ENCODE assay signal across 34 mouse cellular contexts in the genomic region with DNA sequence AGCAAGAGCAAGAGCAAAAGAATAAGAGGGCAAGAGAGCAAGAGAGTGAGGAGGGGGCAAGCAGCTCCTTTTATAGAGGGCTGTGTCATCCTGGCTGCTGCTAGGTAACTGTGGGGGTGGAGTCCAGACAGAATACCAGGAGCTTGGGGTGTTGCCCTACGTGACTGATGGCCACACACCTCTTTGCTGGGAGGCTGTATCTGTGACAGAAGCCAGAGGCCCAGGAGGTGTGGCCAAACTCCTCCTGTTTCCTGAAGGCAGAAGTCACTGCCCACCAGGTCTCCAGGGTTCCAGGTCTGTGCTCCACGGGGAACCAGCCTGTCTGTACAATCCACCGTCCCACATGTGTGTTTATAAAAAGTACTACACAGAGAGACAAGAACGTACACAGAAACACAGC. TPM values are rescaled to one million over a fixed set of nuclear protein-coding genes. Genes with fewer than 3 reads are reported as not detected.
DNase-seq lines count a peak whose midpoint lies in the region; ATAC-seq and TF ChIP-seq lines count a peak whose summit lies in the region.
"Had no signal": no experiment of that assay in that cellular context is flagged by ENCODE, and none has a peak within 500 bp of the region (broad histone marks: within the 10 kb centered on the region; RNA-seq: fewer than 3 reads in every experiment).

No protein-coding gene starts in this region.

- H3K4me1 ChIP-seq in hindbrain, embryonic 13.5 days (replicated peaks), result no peaks in the 10 kb centered on the region
- no peaks in the 10 kb centered on the region for H3K4me1 ChIP-seq in hindbrain, embryonic 14.5 days (replicated peaks; ENCODE audit: control insufficient read depth, insufficient read depth, low read length)
- no peaks in the 10 kb centered on the region for H3K4me1 ChIP-seq in intestine, embryonic 15.5 days (replicated peaks)
- no peaks in the 10 kb centered on the region for H3K4me1 ChIP-seq in stomach, embryonic 16.5 days (ENCODE audit: control insufficient read depth, insufficient read depth, low read length)
- H3K4me1 ChIP-seq: embryonic facial prominence, embryonic 15.5 days; forebrain, embryonic 13.5 days; liver, embryonic 13.5 days; midbrain, embryonic 13.5 days; stomach, embryonic 15.5 days had no signal

- H3K4me3 ChIP-seq in gastrocnemius, adult 2 months, result no peak overlapping the region
- no peak overlapping the region for H3K4me3 ChIP-seq in hindbrain, embryonic 13.5 days
- H3K4me3 ChIP-seq in hindbrain, embryonic 14.5 days (replicated peaks; ENCODE audit: low read length), result no peak overlapping the region
- no peak overlapping the region for H3K4me3 ChIP-seq in intestine, embryonic 15.5 days (replicated peaks)
- H3K4me3 ChIP-seq in stomach, embryonic 16.5 days (replicated peaks; ENCODE audit: low read length), result no peak overlapping the region
- H3K4me3 ChIP-seq: embryonic facial prominence, embryonic 15.5 days; forebrain, embryonic 13.5 days; hindbrain, embryonic 10.5 days; limb, embryonic 10.5 days; limb, embryonic 15.5 days; liver, embryonic 13.5 days; midbrain, embryonic 13.5 days; neural tube, embryonic 13.5 days; stomach, embryonic 15.5 days had no signal

- no peaks in the 10 kb centered on the region for H3K36me3 ChIP-seq in hindbrain, embryonic 13.5 days
- H3K36me3 ChIP-seq in hindbrain, embryonic 14.5 days (replicated peaks; ENCODE audit: control insufficient read depth, insufficient read depth), result no peaks in the 10 kb centered on the region
- no peaks in the 10 kb centered on the region for H3K36me3 ChIP-seq in intestine, embryonic 15.5 days
- H3K36me3 ChIP-seq in stomach, embryonic 16.5 days (ENCODE audit: control insufficient read depth, insufficient read depth, low read length), result no peaks in the 10 kb centered on the region
- H3K36me3 ChIP-seq: embryonic facial prominence, embryonic 15.5 days; hindbrain, embryonic 10.5 days; limb, embryonic 10.5 days; limb, embryonic 15.5 days; liver, embryonic 13.5 days; midbrain, embryonic 13.5 days; neural tube, embryonic 13.5 days; stomach, embryonic 15.5 days had no signal

- H3K4me2 ChIP-seq in hindbrain, embryonic 13.5 days, result no peak overlapping the region
- H3K4me2 ChIP-seq in hindbrain, embryonic 14.5 days (replicated peaks), result no peak overlapping the region
- H3K4me2 ChIP-seq in intestine, embryonic 15.5 days (replicated peaks), result no peak overlapping the region
- H3K4me2 ChIP-seq in stomach, embryonic 16.5 days (ENCODE audit: low read depth, low read length), result no peak overlapping the region
- H3K4me2 ChIP-seq: embryonic facial prominence, embryonic 15.5 days; forebrain, embryonic 13.5 days; limb, embryonic 15.5 days; liver, embryonic 13.5 days; midbrain, embryonic 13.5 days; neural tube, embryonic 13.5 days; stomach, embryonic 15.5 days had no signal

- H3K9ac ChIP-seq in hindbrain, embryonic 13.5 days, result no peak overlapping the region
- H3K9ac ChIP-seq in hindbrain, embryonic 14.5 days, result no peak overlapping the region
- no peak overlapping the region for H3K9ac ChIP-seq in intestine, embryonic 15.5 days
- H3K9ac ChIP-seq in stomach, embryonic 16.5 days (ENCODE audit: low read length), result no peak overlapping the region
- H3K9ac ChIP-seq: embryonic facial prominence, embryonic 15.5 days; forebrain, embryonic 13.5 days; limb, embryonic 15.5 days; liver, embryonic 13.5 days; midbrain, embryonic 13.5 days; neural tube, embryonic 13.5 days; stomach, embryonic 15.5 days had no signal

- no peak for TF ChIP-seq CTCF in gastrocnemius, adult 2 months (IDR thresholded peaks at IDR 0.05)

- no peaks in the 10 kb centered on the region for H3K27me3 ChIP-seq in hindbrain, embryonic 13.5 days
- no peaks in the 10 kb centered on the region for H3K27me3 ChIP-seq in hindbrain, embryonic 14.5 days (ENCODE audit: control insufficient read depth, insufficient read depth, low read length)
- H3K27me3 ChIP-seq in intestine, embryonic 15.5 days (replicated peaks), result no peaks in the 10 kb centered on the region
- no peaks in the 10 kb centered on the region for H3K27me3 ChIP-seq in stomach, embryonic 16.5 days (ENCODE audit: control insufficient read depth, insufficient read depth, low read length)
- H3K27me3 ChIP-seq: embryonic facial prominence, embryonic 15.5 days; forebrain, embryonic 13.5 days; limb, embryonic 15.5 days; liver, embryonic 13.5 days; midbrain, embryonic 13.5 days; neural tube, embryonic 13.5 days; stomach, embryonic 15.5 days had no signal

- no peaks in the 10 kb centered on the region for H3K9me3 ChIP-seq in hindbrain, embryonic 13.5 days
- no peaks in the 10 kb centered on the region for H3K9me3 ChIP-seq in hindbrain, embryonic 14.5 days (ENCODE audit: control insufficient read depth, low read length)
- no peaks in the 10 kb centered on the region for H3K9me3 ChIP-seq in intestine, embryonic 15.5 days
- H3K9me3 ChIP-seq in stomach, embryonic 16.5 days (replicated peaks; ENCODE audit: control insufficient read depth, low read length), result no peaks in the 10 kb centered on the region
- H3K9me3 ChIP-seq: embryonic facial prominence, embryonic 15.5 days; forebrain, embryonic 13.5 days; hindbrain, embryonic 10.5 days; limb, embryonic 10.5 days; limb, embryonic 15.5 days; liver, embryonic 13.5 days; midbrain, embryonic 13.5 days; neural tube, embryonic 13.5 days; stomach, embryonic 15.5 days had no signal

- WGBS in hindbrain, embryonic 13.5 days, result 54% methylated on average over 4 of the region's 4 CpGs
- 41% methylated on average over 4 of the region's 4 CpGs for WGBS in hindbrain, embryonic 14.5 days
- 27% methylated on average over 4 of the region's 4 CpGs for WGBS in intestine, embryonic 15.5 days
- WGBS in stomach, embryonic 16.5 days, result 34% methylated on average over 4 of the region's 4 CpGs

- intact Hi-C loops in gastrocnemius, adult 2 months (cut with DNase I), result no loop called here
- intact Hi-C loops in gastrocnemius, postnatal 14 days (cut with DNase I; ENCODE audit: low total_unique reads), result no loop called here

- no peak overlapping the region for H3K27ac ChIP-seq in gastrocnemius, adult 2 months
- no peak overlapping the region for H3K27ac ChIP-seq in hindbrain, embryonic 13.5 days
- H3K27ac ChIP-seq in hindbrain, embryonic 14.5 days, result no peak overlapping the region
- H3K27ac ChIP-seq in intestine, embryonic 15.5 days, result no peak overlapping the region
- H3K27ac ChIP-seq in stomach, embryonic 16.5 days (ENCODE audit: low read length), result no peak overlapping the region
- H3K27ac ChIP-seq: embryonic facial prominence, embryonic 15.5 days; forebrain, embryonic 13.5 days; hindbrain, postnatal 0 days; limb, embryonic 15.5 days; liver, embryonic 13.5 days; macrophage; midbrain, embryonic 13.5 days; neural tube, embryonic 13.5 days; stomach, embryonic 15.5 days had no signal

- 0 out of 2 replicates have a peak, but pooled peaks have one; percentile 32 for ATAC-seq in hindbrain, embryonic 13.5 days (ENCODE audit: low FRiP score)
- no peak for ATAC-seq in hindbrain, embryonic 14.5 days (ENCODE audit: low FRiP score)
- ATAC-seq in intestine, embryonic 15.5 days, result peak; percentile 77
- ATAC-seq in stomach, embryonic 16.5 days (ENCODE audit: insufficient read depth, low FRiP score), result peak; percentile 62; the same call in 1 of the 2 replicates
- ATAC-seq: activated CD4-positive, CD25-positive, alpha-beta regulatory T cell, adult 4 months; forebrain, embryonic 13.5 days; hindbrain, postnatal 0 days; midbrain, embryonic 13.5 days had no signal

- peak; percentile 12 for DNase-seq in gastrocnemius, adult 2 months
- DNase-seq in gastrocnemius, postnatal 14 days, result no peak
- DNase-seq in hindbrain, embryonic 14.5 days (ENCODE audit: low spot score), result no peak
- no peak for DNase-seq in lung, adult 18-20 months
- DNase-seq: adrenal gland, adult 2 months; adrenal gland, postnatal 36 days; B cell, adult 2 months; cerebellum, adult 8-10 months; gastrocnemius, postnatal 36 days; kidney, adult 18-20 months; liver, embryonic 13.5 days; lung, adult 2 months; thymus, postnatal 4 days had no signal

RNA-seq across cellular contexts. Expression of a gene that starts 0.6 kb away (rescaled TPM):
- not detected for total RNA-seq in gastrocnemius, adult 2 months (2021)
- total RNA-seq in gastrocnemius, postnatal 14 days (2021), result not detected
- not detected in 2 replicates for polyA plus RNA-seq in hindbrain, embryonic 13.5 days (2015; fragmentation: Nextera tagmentation; extraction: Ambion mirVana)
- polyA plus RNA-seq in hindbrain, embryonic 14.5 days (2014; fragmentation: Nextera tagmentation; extraction: Ambion mirVana), result 0.09 TPM in 1 of 2 replicates, not detected in the other
- polyA plus RNA-seq in intestine, embryonic 15.5 days (2015; fragmentation: Nextera tagmentation; extraction: Ambion mirVana), result not detected in 2 replicates
- 0.10 TPM in 1 of 2 replicates, not detected in the other for polyA plus RNA-seq in stomach, embryonic 16.5 days (2015; fragmentation: Nextera tagmentation; extraction: Ambion mirVana)
- total RNA-seq: adrenal gland, adult 2 months; adrenal gland, postnatal 36 days; gastrocnemius, postnatal 36 days; heart, adult 18-20 months; heart, postnatal 10 days; layer of hippocampus, adult 8-10 months; left cerebral cortex, postnatal 10 days; megakaryocyte-erythroid progenitor cell, adult 5-6 weeks had no signal
- polyA plus RNA-seq: activated CD4-positive, CD25-positive, alpha-beta regulatory T cell, adult 4 months; adrenal gland, adult 2 months; forebrain, embryonic 13.5 days; hindbrain, embryonic 10.5 days; kidney, embryonic 16.5 days; liver, embryonic 13.5 days; lung, adult 2 months; macrophage; midbrain, embryonic 13.5 days; neural tube, embryonic 13.5 days; stomach, embryonic 15.5 days; thymus, postnatal 0 days had no signal
